Mouse (Mus musculus) cortical plate, adult 2 months (tissue): ENCODE data around the gene Scn4b. TPM values are rescaled to one million over a fixed set of nuclear protein-coding genes. Genes with fewer than 3 reads are reported as not detected.

Experiments used
- H3K27ac ChIP-seq: fragments of 200-500 bp; 2 replicates; pipeline ENCODE4 v1.5.1; 2012; ENCODE audit warnings: low read length, control low read depth, inconsistent platforms; ENCODE audit not compliant: insufficient read depth
- H3K4me1 ChIP-seq: fragments of 200-500 bp; 2 replicates; pipeline ENCODE4 v1.6.1; 2011; ENCODE audit warnings: low read length; ENCODE audit not compliant: control insufficient read depth, insufficient read depth
- H3K4me3 ChIP-seq: fragments of 200-500 bp; 2 replicates; pipeline ENCODE4 v1.5.1; 2011; ENCODE audit warnings: mild to moderate bottlenecking, low read length, control low read depth; ENCODE audit not compliant: insufficient read depth
- CTCF ChIP-seq: fragments of 200-500 bp; IDR thresholded peaks from 2 replicates; pipeline ENCODE4 v1.5.1; 2011; ENCODE audit warnings: mild to moderate bottlenecking, control low read depth, low read length; ENCODE audit not compliant: insufficient read depth; ENCODE audit errors: extremely low read depth
- POLR2A ChIP-seq: fragments of 200-500 bp; IDR thresholded peaks from 2 replicates; pipeline ENCODE4 v1.6.1; 2011; ENCODE audit warnings: mild to moderate bottlenecking, low read length, control low read depth; ENCODE audit not compliant: insufficient read depth; ENCODE audit errors: extremely low read depth
- polyA plus RNA-seq: library from polyadenylated mRNA; depleted of rRNA; stranded (reverse); fragments of >200 nt; gene quantifications from 2 replicates; pipeline ENCODE4 v1.2.3, GENCODE M21; 2012; rRNA removed

The Scn4b gene
- polyA plus RNA-seq, 1 experiment, result 87.5 TPM

DNA sequence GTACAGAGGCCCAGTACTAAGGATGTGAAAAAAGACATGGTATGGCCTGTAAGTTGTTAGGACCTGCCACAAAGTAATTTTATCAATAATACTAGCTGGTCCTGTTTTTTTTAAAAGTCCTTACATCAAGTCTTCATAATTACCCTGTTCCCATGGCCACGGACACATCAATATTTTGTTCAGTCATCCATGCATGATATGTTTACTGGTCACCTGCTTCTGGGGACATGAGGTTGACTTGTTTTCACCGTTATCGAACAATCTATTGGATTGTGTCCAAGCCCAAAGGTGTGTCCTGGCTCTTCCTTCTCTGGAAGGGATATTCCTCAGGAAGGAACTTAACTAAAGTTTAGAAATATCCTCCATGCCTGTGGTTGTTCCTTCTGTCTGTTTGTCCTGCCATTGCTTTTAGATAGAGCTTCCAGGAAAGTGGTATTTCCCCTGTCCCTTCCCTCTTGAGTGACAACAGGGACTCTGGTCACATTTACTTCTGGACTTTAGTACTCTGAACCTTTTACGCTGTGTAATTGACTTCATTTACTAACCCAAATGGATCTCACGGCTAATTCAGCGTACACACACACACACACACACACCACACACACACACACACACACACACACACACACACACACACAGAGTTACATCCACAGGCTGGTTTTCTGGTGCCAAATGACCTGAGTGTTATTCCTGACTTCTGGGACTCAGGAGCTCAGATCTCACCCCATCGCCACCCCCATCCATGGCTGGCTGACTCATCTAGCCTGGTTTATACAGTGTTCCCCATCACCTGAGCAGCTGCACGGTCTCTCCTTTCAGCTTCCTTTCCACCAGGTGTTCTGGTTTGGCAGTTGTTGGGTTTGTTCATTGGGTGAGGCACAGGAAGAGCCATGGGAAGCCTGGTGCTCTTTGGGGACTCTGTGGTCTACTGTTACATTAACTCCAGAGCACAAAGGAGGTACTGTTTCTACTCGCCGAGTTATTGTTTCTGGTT is 50.7 kb downstream of the Scn4b start:
- Histone ChIP-seq H3K27ac (no peak overlapping the region), H3K4me3 (no peak overlapping the region), H3K4me1 (peaks cover 3% of the 10 kb centered on the region; the same call in 1 of the 2 replicates)
- no peak for TF ChIP-seq POLR2A
- TF ChIP-seq CTCF, result no peak

DNA sequence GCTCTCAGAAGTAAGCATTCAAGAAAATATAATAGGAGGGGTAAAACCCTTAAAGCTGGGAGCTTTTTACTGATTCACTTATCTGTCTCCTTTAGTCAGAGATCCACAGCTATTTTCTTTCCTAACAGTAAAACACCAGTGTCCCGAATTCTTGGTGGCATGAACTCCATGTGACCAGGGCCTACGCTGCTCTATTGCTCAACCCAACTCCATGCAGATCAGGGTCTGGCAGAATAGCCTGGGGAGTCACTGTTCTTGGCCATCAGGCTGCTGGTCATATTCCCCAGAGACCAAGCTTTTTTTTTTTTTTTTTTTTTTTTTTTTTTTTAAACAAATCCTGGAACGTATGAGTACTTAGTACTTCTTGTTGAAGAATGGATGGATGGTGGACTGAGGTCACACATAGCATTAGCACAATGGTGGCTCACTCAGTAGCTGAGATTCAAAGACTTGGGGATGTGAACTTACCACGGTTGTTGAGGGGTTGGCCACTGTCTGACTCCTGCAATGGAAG is 51.5 kb downstream of the Scn4b start:
- no peak overlapping the region for H3K27ac ChIP-seq
- peaks cover under 1% of the 10 kb centered on the region; the same call in 1 of the 2 replicates for H3K4me1 ChIP-seq
- no peak for TF ChIP-seq CTCF
- no peak for TF ChIP-seq POLR2A
- H3K4me3 ChIP-seq, result no peak overlapping the region

DNA sequence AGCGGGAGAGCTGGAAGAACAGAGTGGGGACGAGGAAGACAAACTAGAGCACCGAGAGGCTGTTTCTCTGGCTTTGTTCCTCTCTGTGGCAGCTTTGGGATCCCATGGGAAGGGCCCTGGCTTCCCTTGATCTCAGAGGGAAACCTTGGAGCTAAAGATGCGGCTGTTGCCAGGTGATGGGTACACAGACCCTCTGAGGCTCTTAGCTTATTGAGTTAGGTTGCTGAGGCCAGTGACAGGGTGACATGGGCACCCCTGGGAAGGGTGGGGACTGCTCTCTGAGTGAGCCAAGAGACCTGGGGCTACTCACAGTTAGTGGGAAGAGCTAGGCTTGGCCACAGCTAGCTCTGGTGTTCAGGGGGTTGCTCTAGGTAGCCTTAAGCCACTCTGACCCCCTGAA is 57.3 kb downstream of the Scn4b start:
- no peak overlapping the region for H3K4me3 ChIP-seq
- no peak overlapping the region for H3K27ac ChIP-seq
- H3K4me1 ChIP-seq, result no peaks in the 10 kb centered on the region
- no peak for TF ChIP-seq POLR2A

- H3K4me3 ChIP-seq, result no peak overlapping the region
- TF ChIP-seq POLR2A (no peak), CTCF (no peak)
- H3K27ac ChIP-seq, result no peak overlapping the region
- H3K4me1 ChIP-seq, result no peaks in the 10 kb centered on the region
These were observed 58.1 kb downstream of the Scn4b start for GRCm38 (mm10) chr9:45196125-45196830.

- no peak for TF ChIP-seq POLR2A
- TF ChIP-seq CTCF, result no peak
- no peak overlapping the region for H3K4me3 ChIP-seq
- H3K4me1 ChIP-seq, result no peaks in the 10 kb centered on the region
- no peak overlapping the region for H3K27ac ChIP-seq
These were observed 59.4 kb downstream of the Scn4b start for GRCm38 (mm10) chr9:45197549-45197948.

DNA sequence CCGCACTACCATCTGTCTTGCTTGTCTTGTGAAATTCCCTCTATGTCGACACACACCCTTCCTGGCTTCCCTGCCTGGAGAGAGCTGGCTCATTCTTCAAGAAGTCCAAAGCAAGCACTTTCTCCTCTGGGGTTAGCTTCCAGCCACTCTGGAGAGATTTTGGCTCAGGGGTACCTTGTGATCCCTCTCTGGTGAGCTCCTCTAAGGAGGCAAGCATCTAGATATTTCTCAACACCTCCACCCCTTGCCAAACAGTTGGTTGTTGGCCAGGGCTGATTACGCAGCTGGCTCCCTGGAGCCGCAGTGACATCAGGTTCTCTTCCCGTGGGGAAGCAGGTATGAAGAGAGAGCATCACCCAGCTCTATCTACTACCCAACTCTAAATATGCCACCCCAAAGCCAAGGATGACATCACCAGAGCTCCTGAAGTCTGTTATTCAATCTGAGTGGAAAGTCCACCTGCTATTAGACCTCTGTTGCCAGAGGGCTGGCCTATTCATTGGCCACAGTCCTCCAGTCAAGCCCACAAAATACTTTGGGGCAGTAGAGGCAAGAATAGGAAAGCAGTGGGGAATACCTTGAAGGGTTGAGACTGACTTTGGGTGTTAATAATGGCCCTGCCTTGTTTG is 63.2 kb downstream of the Scn4b start:
- H3K27ac ChIP-seq, result no peak overlapping the region
- no peak for TF ChIP-seq POLR2A
- TF ChIP-seq CTCF, result no peak
- H3K4me1 ChIP-seq, result no peaks in the 10 kb centered on the region
- H3K4me3 ChIP-seq, result no peak overlapping the region

DNA sequence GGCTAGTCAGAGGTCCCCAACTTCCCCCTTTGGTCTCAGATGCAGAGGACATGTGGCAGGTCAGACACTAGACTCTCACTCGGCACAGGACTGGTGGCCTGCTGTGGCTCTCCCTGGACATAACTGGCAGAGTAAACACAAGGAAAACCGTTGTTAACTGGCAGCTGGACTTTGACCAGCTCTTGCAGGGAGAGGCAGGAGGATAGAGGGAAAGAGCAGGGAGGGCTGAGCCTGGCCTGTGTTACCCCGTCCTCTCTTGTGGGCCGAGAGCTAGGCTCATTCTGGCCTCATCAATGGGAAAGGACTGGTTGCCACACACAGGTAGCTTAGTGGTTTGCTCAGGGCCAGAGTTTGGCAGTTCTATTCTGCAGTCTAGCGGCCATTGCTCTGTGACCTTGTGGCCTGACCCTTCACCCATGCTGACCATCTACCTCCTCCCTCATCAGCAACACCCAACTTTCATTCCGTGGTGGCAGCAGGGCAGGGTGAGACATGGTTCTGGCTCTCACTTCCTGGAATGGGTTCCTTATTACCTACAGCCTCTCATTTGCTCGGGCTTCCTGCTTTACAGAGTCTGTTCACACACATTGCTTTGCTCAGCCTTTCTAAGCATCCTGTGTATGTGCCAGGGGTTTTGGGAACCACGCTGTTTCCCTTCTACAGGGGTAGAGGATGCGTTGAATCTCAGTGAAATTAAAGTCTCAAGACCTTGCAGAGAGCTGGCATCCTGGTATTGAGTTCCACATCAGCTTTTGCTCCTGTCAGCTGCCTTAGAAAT is 64.0 kb downstream of the Scn4b start:
- Histone ChIP-seq H3K4me1 (no peaks in the 10 kb centered on the region), H3K27ac (no peak overlapping the region), H3K4me3 (no peak overlapping the region)
- TF ChIP-seq POLR2A (no peak), CTCF (no peak)

Other genes starting within 250 kb of the Scn4b start
- 755 and 827 TPM in 2 replicates for gene Atp5l, start 217.7 kb upstream of the Scn4b start, polyA plus RNA-seq
- gene Ube4a, start 172.8 kb upstream of the Scn4b start, polyA plus RNA-seq, result 24.1 and 26.1 TPM in 2 replicates
- gene Cd3g, start 158.0 kb upstream of the Scn4b start, polyA plus RNA-seq, result not detected in 2 replicates
- gene Cd3d, start 156.6 kb upstream of the Scn4b start, polyA plus RNA-seq, result 0.06 TPM in 1 of 2 replicates, not detected in the other
- gene Cd3e, start 128.8 kb upstream of the Scn4b start, polyA plus RNA-seq, result 0.08 TPM in 1 of 2 replicates, not detected in the other
- gene Mpzl2, start 98.6 kb upstream of the Scn4b start, polyA plus RNA-seq, result 1.4 and 2.3 TPM in 2 replicates
- 3.0 and 3.1 TPM in 2 replicates for gene Mpzl3, start 83.2 kb upstream of the Scn4b start, polyA plus RNA-seq
- 0.36 and 0.52 TPM in 2 replicates for gene Jaml, start 59.2 kb upstream of the Scn4b start, polyA plus RNA-seq
- gene Scn2b, start 20.6 kb upstream of the Scn4b start, polyA plus RNA-seq, result 123 TPM in 2 replicates
- gene BC049352, start 43.6 kb downstream of the Scn4b start, polyA plus RNA-seq, result 1.5 and 1.8 TPM in 2 replicates
- gene Tmprss4, start 65.7 kb downstream of the Scn4b start, polyA plus RNA-seq, result 0.13 and 0.25 TPM in 2 replicates
- 4.7 and 5.1 TPM in 2 replicates for gene Il10ra, start 130.8 kb downstream of the Scn4b start, polyA plus RNA-seq
- gene Tmprss13, start 180.7 kb downstream of the Scn4b start, polyA plus RNA-seq, result 0.06 TPM in 1 of 2 replicates, not detected in the other
- gene Fxyd6, start 231.8 kb downstream of the Scn4b start, polyA plus RNA-seq, result 137 and 139 TPM in 2 replicates